Mouse (Mus musculus): ENCODE data around the gene Gzmc. TPM values are rescaled to one million over a fixed set of nuclear protein-coding genes. Genes with fewer than 3 reads are reported as not detected.

Gene Gzmc
- 0.30 TPM in 1 of 2 replicates, not detected in the other for polyA plus RNA-seq (2015; fragmentation: Nextera tagmentation; extraction: Ambion mirVana)

DNA sequence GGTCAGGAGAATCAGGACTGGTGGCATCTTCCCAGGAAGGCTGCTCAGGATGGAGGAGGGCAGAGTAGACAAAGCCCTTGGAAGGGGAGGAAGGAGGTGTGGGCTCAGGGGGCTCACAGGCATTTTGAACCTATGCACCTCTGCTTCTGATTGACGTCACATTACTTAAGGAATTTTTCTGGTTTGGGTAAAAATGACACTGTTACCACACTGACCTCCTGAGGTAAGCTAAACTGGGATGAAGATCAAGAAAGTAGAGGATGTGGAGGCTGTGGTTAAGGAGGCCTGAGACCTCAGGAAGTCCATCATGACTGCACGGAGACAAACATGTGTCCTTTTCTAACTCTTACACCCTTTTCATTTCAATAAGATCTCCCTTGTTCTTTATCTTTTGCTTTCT, at the start of gene Gzmc:
Gene Gzmc, minus strand, starts transcription at position 101 of the 400 bp plus-strand sequence.

DNA sequence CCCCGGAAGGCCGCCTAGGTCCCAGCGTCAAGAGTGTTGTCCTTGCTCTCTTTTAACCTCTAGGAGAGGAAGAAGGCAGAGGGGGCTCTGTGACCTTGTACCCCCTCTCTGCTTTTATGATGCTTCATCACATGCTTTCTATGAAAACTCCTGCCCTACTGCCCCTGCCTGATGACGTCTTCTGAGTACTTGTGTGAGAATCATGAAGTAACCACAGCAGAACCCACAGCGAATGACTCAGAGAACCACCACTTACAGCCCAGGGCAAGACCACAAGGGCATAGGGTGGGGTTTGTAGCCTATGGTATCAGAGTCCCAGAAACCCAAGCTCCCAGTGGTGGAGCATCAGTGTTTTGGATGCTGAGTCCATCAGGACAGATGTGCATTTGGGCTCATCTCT, 27.7 kb upstream of the Gzmc start, which contains the start of gene Gzmb:
Gene Gzmb, minus strand, starts transcription at position 108 of the 400 bp plus-strand sequence.

DNA sequence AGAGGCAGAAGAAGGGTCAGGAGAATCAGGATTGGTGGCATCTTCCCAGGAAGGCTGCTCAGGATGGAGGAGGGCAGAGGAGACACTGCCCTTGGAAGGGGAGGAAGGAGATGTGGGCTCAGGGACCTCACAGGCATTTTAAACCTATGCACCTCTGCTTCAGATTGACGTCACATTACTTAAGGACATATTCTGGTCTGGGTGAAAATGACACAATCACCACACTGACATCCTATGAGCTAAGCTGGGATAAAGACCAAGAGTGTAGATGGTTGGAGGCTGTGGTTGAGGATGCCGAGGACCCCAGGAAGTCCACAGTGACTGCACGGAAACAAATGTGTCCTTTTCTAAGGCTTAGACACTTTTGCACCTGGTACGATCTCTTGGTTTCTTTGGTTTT, 23.1 kb downstream of the Gzmc start, which contains the start of gene Gzmf:
Gene Gzmf, minus strand, starts transcription at position 101 of the 400 bp plus-strand sequence.

Other genes with a start within 250 kb of the Gzmc start
- gene Mcpt1, start 216.7 kb downstream of the Gzmc start, polyA plus RNA-seq (2015; fragmentation: Nextera tagmentation; extraction: Ambion mirVana): not detected in 2 replicates
- gene Mcpt9, start 204.2 kb downstream of the Gzmc start, polyA plus RNA-seq (2015; fragmentation: Nextera tagmentation; extraction: Ambion mirVana): not detected in 2 replicates
- not detected in 2 replicates for gene Mcpt2, start 192.6 kb downstream of the Gzmc start, polyA plus RNA-seq (2015; fragmentation: Nextera tagmentation; extraction: Ambion mirVana)
- gene Mcpt4, start 172.3 kb downstream of the Gzmc start, polyA plus RNA-seq (2015; fragmentation: Nextera tagmentation; extraction: Ambion mirVana): 0.14 TPM in 1 of 2 replicates, not detected in the other
- gene Mcpt8, start 149.4 kb downstream of the Gzmc start, polyA plus RNA-seq (2015; fragmentation: Nextera tagmentation; extraction: Ambion mirVana): not detected in 2 replicates
- gene Ctsg, start 132.1 kb downstream of the Gzmc start, polyA plus RNA-seq (2015; fragmentation: Nextera tagmentation; extraction: Ambion mirVana): not detected in 2 replicates
- not detected in 2 replicates for gene Gzme, start 114.0 kb downstream of the Gzmc start, polyA plus RNA-seq (2015; fragmentation: Nextera tagmentation; extraction: Ambion mirVana)
- not detected in 2 replicates for gene Gzmd, start 102.0 kb downstream of the Gzmc start, polyA plus RNA-seq (2015; fragmentation: Nextera tagmentation; extraction: Ambion mirVana)
- gene Gzmg, start 75.1 kb downstream of the Gzmc start, polyA plus RNA-seq (2015; fragmentation: Nextera tagmentation; extraction: Ambion mirVana): not detected in 2 replicates
- not detected in 2 replicates for gene Gzmn, start 60.1 kb downstream of the Gzmc start, polyA plus RNA-seq (2015; fragmentation: Nextera tagmentation; extraction: Ambion mirVana)
- not detected in 2 replicates for gene Gzmf, start 23.2 kb downstream of the Gzmc start, polyA plus RNA-seq (2015; fragmentation: Nextera tagmentation; extraction: Ambion mirVana)
- gene Gzmb, start 27.6 kb upstream of the Gzmc start, polyA plus RNA-seq (2015; fragmentation: Nextera tagmentation; extraction: Ambion mirVana): not detected in 2 replicates
- gene Atp12a, start 130.4 kb upstream of the Gzmc start, polyA plus RNA-seq (2015; fragmentation: Nextera tagmentation; extraction: Ambion mirVana): 0.14 and 0.20 TPM in 2 replicates
- gene Rnf17, start 167.9 kb upstream of the Gzmc start, polyA plus RNA-seq (2015; fragmentation: Nextera tagmentation; extraction: Ambion mirVana): 0.45 and 1.2 TPM in 2 replicates

All from neural tube, postnatal 0 days (tissue).